Mouse (Mus musculus): Measurements from ENCODE around the gene Spcs1. TPM values are rescaled to one million over a fixed set of nuclear protein-coding genes. Genes with fewer than 3 reads are reported as not detected.
A peak's percentile ranks its signal among the peaks of the same experiment; 100 is the strongest.

Spcs1 gene
- total and polyA plus RNA-seq, 3 experiments, result 188 to 419 (median 208) TPM

DNA sequence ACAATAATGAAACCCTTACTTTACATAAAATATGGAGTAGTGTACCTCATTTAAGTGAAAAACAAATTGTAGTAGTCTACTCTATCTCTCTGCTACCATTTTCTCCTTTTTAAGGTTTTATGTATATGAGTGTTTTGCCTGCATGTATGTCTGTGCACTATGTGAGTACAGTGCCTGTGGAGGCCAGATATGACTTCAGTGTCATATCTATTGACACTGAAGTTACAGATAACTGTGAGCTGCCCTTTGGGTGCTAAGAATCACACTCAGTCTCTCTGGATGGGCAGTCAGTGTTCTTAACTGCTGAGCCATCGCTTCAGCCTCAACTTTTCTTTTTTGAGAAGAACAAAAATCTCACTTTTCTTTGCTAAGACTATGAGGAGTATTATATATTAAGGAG lies 44.3 kb upstream of the Spcs1 start:
- peak; percentile 56 for DNase-seq (ENCODE audit: low read depth, low spot score)
- H3K36me3 ChIP-seq (ENCODE audit: control insufficient read depth in 1 of 2, insufficient read depth in 2 of 2, low read length in 2 of 2), result peaks cover 11 to 39% of the 10 kb centered on the region in 2 experiments
- no peaks in the 10 kb centered on the region for H3K9me3 ChIP-seq (replicated peaks; ENCODE audit: insufficient read depth, low read length)
- no peak overlapping the region for H3K27ac ChIP-seq (ENCODE audit: control insufficient read depth, low read depth, low read length)
- H3K9ac ChIP-seq (ENCODE audit: control insufficient read depth, low read depth, low read length, poor library complexity, severe bottlenecking), result no peak overlapping the region
- 0 out of 4 replicates have a peak, but pooled peaks cover 0 to 3% of the 10 kb centered on the region in 2 experiments for H3K4me1 ChIP-seq (ENCODE audit: control insufficient read depth in 1 of 2, insufficient read depth in 2 of 2, low read length in 2 of 2)
- no peak overlapping the region for H3K4me3 ChIP-seq (ENCODE audit: control insufficient read depth in 1 of 2, insufficient read depth in 1 of 2, low read depth in 2 of 2, low read length in 2 of 2)
- H3K27me3 ChIP-seq (ENCODE audit: control insufficient read depth in 1 of 2, insufficient read depth in 2 of 2, low read length in 2 of 2), result no peaks in the 10 kb centered on the region
- TF ChIP-seq GATA1 (IDR thresholded peaks at IDR 0.05; ENCODE audit: low read depth, low read length), result peak; percentile 84
- TF ChIP-seq RAD21 (IDR thresholded peaks at IDR 0.05; ENCODE audit: low read depth, low read length), result no peak
- no peak for TF ChIP-seq ZMIZ1 (IDR thresholded peaks at IDR 0.05; ENCODE audit: low read depth, low read length)
- TF ChIP-seq TAL1 (IDR thresholded peaks at IDR 0.05; ENCODE audit: low read length), result peak; percentile 62
- TF ChIP-seq ETS1 (IDR thresholded peaks at IDR 0.05; ENCODE audit: low read depth, low read length), result 0 out of 2 replicates have a peak, but pooled peaks have one; percentile 29
- no peak for TF ChIP-seq CHD2 (IDR thresholded peaks at IDR 0.05; ENCODE audit: low read length)
- peak; percentile 54 to 75; a peak in 3 of 4 replicates for TF ChIP-seq EP300 (IDR thresholded peaks at IDR 0.05; ENCODE audit: low read depth in 1 of 2, low read length in 2 of 2)
- TF ChIP-seq TCF12 (IDR thresholded peaks at IDR 0.05; ENCODE audit: low read depth, low read length), result peak; percentile 89
- no peak for TF ChIP-seq USF1 (IDR thresholded peaks at IDR 0.05; ENCODE audit: low read depth, low read length)
- no peak for TF ChIP-seq JUND (IDR thresholded peaks at IDR 0.05; ENCODE audit: low read depth, low read length)
- TF ChIP-seq HCFC1 (IDR thresholded peaks at IDR 0.05; ENCODE audit: low read depth, low read length), result no peak
- H3K79me2 ChIP-seq (ENCODE audit: control insufficient read depth, insufficient read depth, low read length, poor library complexity), result no peaks in the 10 kb centered on the region

DNA sequence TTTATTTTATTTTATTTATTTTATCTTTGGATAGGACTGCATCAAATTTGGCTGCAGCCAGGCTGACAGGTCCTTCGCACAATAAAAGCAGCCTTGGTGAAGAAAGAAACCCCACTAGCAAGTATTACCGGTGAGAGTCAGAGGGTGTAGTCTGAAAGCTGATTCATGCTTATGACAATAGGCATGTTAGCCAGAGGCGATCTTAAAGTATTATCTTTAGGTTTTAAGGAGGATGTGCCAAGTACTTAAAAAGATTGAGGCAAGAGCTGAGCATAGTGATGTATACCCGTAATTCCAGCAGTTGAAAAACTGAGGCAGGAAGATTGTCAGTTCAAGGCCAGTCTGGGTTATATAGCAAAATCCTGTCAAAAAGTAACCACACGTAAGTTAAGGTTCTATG lies 43.8 kb upstream of the Spcs1 start:
- Histone ChIP-seq H3K36me3 (ENCODE audit: control insufficient read depth in 1 of 2, insufficient read depth in 2 of 2, low read length in 2 of 2) (peaks cover 11 to 35% of the 10 kb centered on the region in 2 experiments), H3K27ac (ENCODE audit: control insufficient read depth, low read depth, low read length) (no peak overlapping the region), H3K27me3 (ENCODE audit: control insufficient read depth in 1 of 2, insufficient read depth in 2 of 2, low read length in 2 of 2) (no peaks in the 10 kb centered on the region), H3K4me1 (ENCODE audit: control insufficient read depth in 1 of 2, insufficient read depth in 2 of 2, low read length in 2 of 2) (0 out of 4 replicates have a peak, but pooled peaks cover 0 to 3% of the 10 kb centered on the region in 2 experiments), H3K4me3 (ENCODE audit: control insufficient read depth in 1 of 2, insufficient read depth in 1 of 2, low read depth in 2 of 2, low read length in 2 of 2) (no peak overlapping the region), H3K9me3 (replicated peaks; ENCODE audit: insufficient read depth, low read length) (no peaks in the 10 kb centered on the region), H3K79me2 (ENCODE audit: control insufficient read depth, insufficient read depth, low read length, poor library complexity) (no peaks in the 10 kb centered on the region), H3K9ac (ENCODE audit: control insufficient read depth, low read depth, low read length, poor library complexity, severe bottlenecking) (no peak overlapping the region)
- no peak for DNase-seq (ENCODE audit: low read depth, low spot score)
- TF ChIP-seq SMC3 (IDR thresholded peaks at IDR 0.05; ENCODE audit: low read depth, low read length) (no peak), GATA1 (IDR thresholded peaks at IDR 0.05; ENCODE audit: low read depth, low read length) (no peak), ELF1 (IDR thresholded peaks at IDR 0.05; ENCODE audit: low read depth, low read length) (no peak), TAL1 (IDR thresholded peaks at IDR 0.05; ENCODE audit: low read length) (no peak), E2F4 (IDR thresholded peaks at IDR 0.05; ENCODE audit: borderline replicate concordance, low read depth, low read length) (no peak), USF1 (IDR thresholded peaks at IDR 0.05; ENCODE audit: low read depth, low read length) (no peak), JUND (IDR thresholded peaks at IDR 0.05; ENCODE audit: low read depth, low read length) (no peak), CHD1 (IDR thresholded peaks at IDR 0.05; ENCODE audit: low read depth, low read length) (no peak), GABPA (IDR thresholded peaks at IDR 0.05; ENCODE audit: low read depth, low read length) (no peak), POLR2AphosphoS5 (IDR thresholded peaks at IDR 0.05; ENCODE audit: borderline replicate concordance, low read depth, low read length) (no peak), ETS1 (IDR thresholded peaks at IDR 0.05; ENCODE audit: low read depth, low read length) (no peak), HCFC1 (IDR thresholded peaks at IDR 0.05; ENCODE audit: low read depth, low read length) (no peak), MAFK (IDR thresholded peaks at IDR 0.05; ENCODE audit: borderline replicate concordance, low read depth, low read length) (no peak), MAZ (IDR thresholded peaks at IDR 0.05; ENCODE audit: low read depth, low read length) (no peak), KAT2A (conservative IDR thresholded peaks at IDR 0.05; ENCODE audit: low read depth, low read length) (no peak), NRF1 (IDR thresholded peaks at IDR 0.05; ENCODE audit: insufficient read depth, low read depth, low read length, poor library complexity, severe bottlenecking) (no peak)
